Mouse (Mus musculus) MEL (cell line): ENCODE measurements at regions not wholly inside any gene's neighbourhood (a gene's known extent, or its start where the extent isn't known, plus 50 kb on each side); places are given as distances from the start of the nearest gene placed in this dataset.

Experiments
- DNase-seq: peaks from one replicate; pipeline ENCODE4 v3.0.0; 2011; ENCODE audit warnings: low read depth, low spot score
- H3K27ac ChIP-seq: 2 replicates; pipeline ENCODE4 v1.5.1; 2012; ENCODE audit warnings: low read depth, mild to moderate bottlenecking, control low read depth, low read length, moderate library complexity; ENCODE audit not compliant: control insufficient read depth
- H3K27me3 ChIP-seq, 2 experiments: fragments of 150-350 bp in 1 of 2; sonication (generic) in 1 of 2; 2 replicates each; pipeline ENCODE4 v1.6.1; 2012; ENCODE audit warnings: low read length in 2 of 2, mild to moderate bottlenecking in 2 of 2, improper control_type of control experiment in 1 of 2, moderate library complexity in 1 of 2; ENCODE audit not compliant: insufficient read depth in 2 of 2, control insufficient read depth in 1 of 2
- H3K36me3 ChIP-seq, 2 experiments: 2 replicates each; pipeline ENCODE4 v1.6.1; 2012 to 2014; ENCODE audit warnings: low read length in 2 of 2, improper control_type of control experiment in 1 of 2, inconsistent platforms in 1 of 2, mild to moderate bottlenecking in 1 of 2; ENCODE audit not compliant: insufficient read depth in 2 of 2, control insufficient read depth in 1 of 2
- H3K4me1 ChIP-seq, 2 experiments: fragments of 150-350 bp in 1 of 2; sonication (generic) in 1 of 2; 2 replicates each; pipeline ENCODE4 v1.6.1; 2012; ENCODE audit warnings: low read length in 2 of 2, improper control_type of control experiment in 1 of 2, mild to moderate bottlenecking in 1 of 2; ENCODE audit not compliant: insufficient read depth in 2 of 2, control insufficient read depth in 1 of 2
- H3K4me3 ChIP-seq, 2 experiments: fragments of 150-350 bp in 1 of 2; sonication (generic) in 1 of 2; 2 replicates each; pipeline ENCODE4 v1.5.1; 2012; ENCODE audit warnings: low read depth in 2 of 2, low read length in 2 of 2, mild to moderate bottlenecking in 2 of 2, moderate library complexity in 2 of 2, control low read depth in 1 of 2, improper control_type of control experiment in 1 of 2; ENCODE audit not compliant: control insufficient read depth in 1 of 2, insufficient read depth in 1 of 2
- H3K79me2 ChIP-seq: 2 replicates; pipeline ENCODE4 v1.6.1; 2012; ENCODE audit warnings: mild to moderate bottlenecking, low read length, moderate library complexity; ENCODE audit not compliant: control insufficient read depth, poor library complexity, insufficient read depth
- H3K9ac ChIP-seq: 2 replicates; pipeline ENCODE4 v1.6.1; 2012; ENCODE audit warnings: low read depth, mild to moderate bottlenecking, control low read depth, low read length, moderate library complexity; ENCODE audit not compliant: control insufficient read depth, poor library complexity, severe bottlenecking
- H3K9me3 ChIP-seq: fragments of 150-350 bp; sonication (generic); replicated peaks from 2 replicates; pipeline ENCODE4 v1.6.1; 2012; ENCODE audit warnings: mild to moderate bottlenecking, low read length, improper control_type of control experiment, moderate library complexity; ENCODE audit not compliant: insufficient read depth
- CHD1 ChIP-seq: IDR thresholded peaks from 2 replicates; pipeline ENCODE4 v1.6.1; 2012; ENCODE audit warnings: low read depth, mild to moderate bottlenecking, inconsistent platforms, low read length, improper control_type of control experiment
- CHD2 ChIP-seq: IDR thresholded peaks from 2 replicates; pipeline ENCODE4 v1.6.1; 2011; ENCODE audit warnings: low read length, improper control_type of control experiment
- E2F4 ChIP-seq: IDR thresholded peaks from 2 replicates; pipeline ENCODE4 v1.6.1; 2011; ENCODE audit warnings: low read depth, low read length, improper control_type of control experiment, borderline replicate concordance
- EP300 ChIP-seq, 2 experiments: IDR thresholded peaks; 2 replicates each; pipeline ENCODE4 v1.6.1; 2011; ENCODE audit warnings: improper control_type of control experiment in 2 of 2, low read length in 2 of 2, low read depth in 1 of 2, mild to moderate bottlenecking in 1 of 2
- ETS1 ChIP-seq: IDR thresholded peaks from 2 replicates; pipeline ENCODE4 v1.6.1; 2012; ENCODE audit warnings: low read depth, mild to moderate bottlenecking, inconsistent platforms, low read length, improper control_type of control experiment, moderate library complexity
- KAT2A ChIP-seq: conservative IDR thresholded peaks from 2 replicates; pipeline ENCODE4 v1.6.1; 2012; ENCODE audit warnings: low read depth, low read length, improper control_type of control experiment, inconsistent platforms
- MAFK ChIP-seq: IDR thresholded peaks from 2 replicates; pipeline ENCODE4 v1.6.1; 2011; ENCODE audit warnings: low read depth, mild to moderate bottlenecking, low read length, improper control_type of control experiment, borderline replicate concordance
- MAZ ChIP-seq: IDR thresholded peaks from 2 replicates; pipeline ENCODE4 v1.6.1; 2012; ENCODE audit warnings: low read depth, mild to moderate bottlenecking, inconsistent platforms, low read length, improper control_type of control experiment
- MEF2A ChIP-seq: IDR thresholded peaks from 2 replicates; pipeline ENCODE4 v1.6.1; 2014; ENCODE audit warnings: low read depth, mild to moderate bottlenecking, inconsistent platforms, low read length, improper control_type of control experiment; ENCODE audit not compliant: poor library complexity, insufficient replicate concordance, severe bottlenecking; ENCODE audit errors: extremely low read depth
- MXI1 ChIP-seq: IDR thresholded peaks from 2 replicates; pipeline ENCODE4 v1.6.1; 2011; ENCODE audit warnings: mild to moderate bottlenecking, low read depth, low read length, improper control_type of control experiment
- MYB ChIP-seq: IDR thresholded peaks from 2 replicates; pipeline ENCODE4 v1.6.1; 2011; ENCODE audit warnings: mild to moderate bottlenecking, low read depth, low read length, improper control_type of control experiment
- POLR2AphosphoS5 ChIP-seq: IDR thresholded peaks from 2 replicates; pipeline ENCODE4 v1.6.1; 2012; ENCODE audit warnings: low read depth, borderline replicate concordance, mild to moderate bottlenecking, inconsistent platforms, low read length, moderate library complexity, mixed read lengths
- SMC3 ChIP-seq: IDR thresholded peaks from 2 replicates; pipeline ENCODE4 v1.6.1; 2011; ENCODE audit warnings: low read depth, low read length, improper control_type of control experiment
- TBP ChIP-seq: IDR thresholded peaks from 2 replicates; pipeline ENCODE4 v1.8.0; 2011; ENCODE audit warnings: low read depth, low read length, improper control_type of control experiment
- TCF12 ChIP-seq: IDR thresholded peaks from 2 replicates; pipeline ENCODE4 v1.6.1; 2014; ENCODE audit warnings: low read depth, mild to moderate bottlenecking, inconsistent platforms, low read length, improper control_type of control experiment, moderate library complexity
- USF1 ChIP-seq: IDR thresholded peaks from 2 replicates; pipeline ENCODE4 v1.6.1; 2014; ENCODE audit warnings: low read depth, mild to moderate bottlenecking, inconsistent platforms, low read length, improper control_type of control experiment, moderate library complexity
- ZC3H11A ChIP-seq: IDR thresholded peaks from 2 replicates; pipeline ENCODE4 v1.6.1; 2012; ENCODE audit warnings: low read depth, mild to moderate bottlenecking, inconsistent platforms, low read length, improper control_type of control experiment
- ZNF384 ChIP-seq: IDR thresholded peaks from 2 replicates; pipeline ENCODE4 v1.6.1; 2012; ENCODE audit warnings: low read depth, mild to moderate bottlenecking, inconsistent platforms, low read length, improper control_type of control experiment

DNA sequence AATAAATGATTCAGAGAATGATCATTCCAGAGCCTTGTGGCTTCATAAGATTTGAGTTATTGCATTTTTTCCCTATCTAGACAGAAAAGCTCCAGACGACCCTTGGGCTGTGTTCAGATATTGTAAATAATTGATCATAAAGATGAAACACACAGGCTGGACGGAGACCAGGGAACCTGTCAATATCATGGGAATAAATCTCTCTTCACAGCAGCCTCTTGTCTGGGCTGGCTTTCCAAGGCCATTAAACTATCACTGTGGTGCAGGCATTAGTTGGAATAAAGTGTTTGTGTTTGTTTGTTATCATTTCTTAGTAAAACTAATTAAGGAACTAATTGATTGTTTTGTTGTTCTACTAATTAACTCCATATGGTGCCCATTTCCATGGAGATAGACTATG, 533.5 kb downstream of the Cdk5rap2 start:
- Histone ChIP-seq H3K79me2 (no peaks in the 10 kb centered on the region), H3K27me3 (no peaks in the 10 kb centered on the region), H3K36me3 (no peaks in the 10 kb centered on the region), H3K9ac (no peak overlapping the region), H3K4me1 (no peaks in the 10 kb centered on the region)
- no peak for TF ChIP-seq MYB
- TF ChIP-seq MAZ = no peak
- no peak for TF ChIP-seq MEF2A
- no peak for TF ChIP-seq ZNF384
- no peak for TF ChIP-seq ZC3H11A
- no peak for TF ChIP-seq TCF12
- TF ChIP-seq CHD1 = no peak
- no peak for TF ChIP-seq POLR2AphosphoS5
- TF ChIP-seq SMC3 = no peak
- no peak for TF ChIP-seq MXI1
- TF ChIP-seq, all 39 proteins: peak for 0
- DNase-seq = no peak
- Histone ChIP-seq H3K27ac (no peak overlapping the region), H3K9me3 (no peaks in the 10 kb centered on the region), H3K4me3 (no peak overlapping the region)

DNA sequence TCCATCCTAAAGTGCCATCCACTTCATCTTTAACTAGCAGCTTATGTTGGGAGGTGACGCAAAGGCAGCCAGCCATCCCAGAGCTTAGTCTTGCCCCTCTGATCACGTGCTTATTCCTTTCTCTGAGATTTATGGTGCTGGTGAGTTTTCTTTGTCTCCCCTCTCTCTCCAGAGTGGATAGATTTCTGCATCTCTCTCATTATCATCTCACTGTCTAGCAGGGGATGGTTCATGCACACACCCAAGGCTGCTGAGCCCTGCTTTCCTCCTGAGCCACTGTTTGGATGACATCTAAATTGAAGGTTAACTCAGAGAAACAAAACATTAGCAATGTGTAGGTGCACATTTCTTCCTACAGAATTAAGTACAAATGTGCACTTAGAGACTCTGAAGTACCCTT, 539.6 kb downstream of the Cdk5rap2 start:
- no peaks in the 10 kb centered on the region for H3K27me3 ChIP-seq
- TF ChIP-seq CHD2 = no peak
- no peak for TF ChIP-seq KAT2A
- TF ChIP-seq EP300 (IDR thresholded peaks at IDR 0.05; ENCODE audit: low read depth in 1 of 2, low read length in 2 of 2) = no peak
- no peak for TF ChIP-seq MYB
- TF ChIP-seq E2F4 = no peak
- TF ChIP-seq MAFK = no peak
- no peak for TF ChIP-seq ETS1
- no peak for TF ChIP-seq ZNF384
- no peak for TF ChIP-seq USF1
- no peak for TF ChIP-seq TBP
- no peaks in the 10 kb centered on the region for H3K79me2 ChIP-seq
- no peak overlapping the region for H3K27ac ChIP-seq
- no peak for DNase-seq
- no peak overlapping the region for H3K9ac ChIP-seq
- H3K36me3 ChIP-seq = no peaks in the 10 kb centered on the region
- no peak overlapping the region for H3K4me3 ChIP-seq
- H3K4me1 ChIP-seq = no peaks in the 10 kb centered on the region
- H3K9me3 ChIP-seq = no peaks in the 10 kb centered on the region
